Mouse (Mus musculus) cerebellum, adult 2 months (tissue): ENCODE results near the gene Armh3. TPM values are rescaled to one million over a fixed set of nuclear protein-coding genes. Genes with fewer than 3 reads are reported as not detected.

ENCODE experiments used
- DNase-seq, 2 experiments: peaks; one replicate each; pipeline ENCODE4 v3.0.0; 2021
- H3K27ac ChIP-seq: fragments of 200-500 bp; 2 replicates; pipeline ENCODE4 v1.5.1; 2012; ENCODE audit warnings: low read length, control low read depth, inconsistent platforms; ENCODE audit not compliant: insufficient read depth
- H3K27me3 ChIP-seq: fragments of 200-500 bp; 2 replicates; pipeline ENCODE4 v1.6.1; 2012; ENCODE audit warnings: inconsistent platforms, mild to moderate bottlenecking, low read length, moderate library complexity; ENCODE audit not compliant: control insufficient read depth, insufficient read depth
- H3K4me1 ChIP-seq: fragments of 200-500 bp; 2 replicates; pipeline ENCODE4 v1.6.1; 2011; ENCODE audit warnings: low read length; ENCODE audit not compliant: control insufficient read depth, insufficient read depth
- H3K4me3 ChIP-seq: fragments of 200-500 bp; replicated peaks from 2 replicates; pipeline ENCODE3; 2011; ENCODE audit warnings: mild to moderate bottlenecking, low read depth, low read length, control low read depth; ENCODE audit not compliant: insufficient read depth
- CTCF ChIP-seq: fragments of 200-500 bp; IDR thresholded peaks from 2 replicates; pipeline ENCODE4 v1.5.1; 2011; ENCODE audit warnings: low read depth, mild to moderate bottlenecking, control low read depth, low read length, moderate library complexity, borderline replicate concordance; ENCODE audit not compliant: insufficient read depth
- POLR2A ChIP-seq: fragments of 200-500 bp; IDR thresholded peaks from 2 replicates; pipeline ENCODE4 v1.6.1; 2011; ENCODE audit warnings: low read length, control low read depth, borderline replicate concordance; ENCODE audit not compliant: insufficient read depth
- WGBS: fragments of 180-500 bp; shearing (Covaris S2); methylation state at CpG from one replicate; pipeline ENCODE4 v1.1.7; 2018; 5-methylcytosine and 5-hydroxymethylcytosine counted together
- polyA plus RNA-seq: library from polyadenylated mRNA; depleted of rRNA; stranded (reverse); fragments of >200 nt; gene quantifications from 2 replicates; pipeline ENCODE4 v1.2.3, GENCODE M21; 2012

The Armh3 gene
- polyA plus RNA-seq, 1 experiment: 18.2 TPM

DNA sequence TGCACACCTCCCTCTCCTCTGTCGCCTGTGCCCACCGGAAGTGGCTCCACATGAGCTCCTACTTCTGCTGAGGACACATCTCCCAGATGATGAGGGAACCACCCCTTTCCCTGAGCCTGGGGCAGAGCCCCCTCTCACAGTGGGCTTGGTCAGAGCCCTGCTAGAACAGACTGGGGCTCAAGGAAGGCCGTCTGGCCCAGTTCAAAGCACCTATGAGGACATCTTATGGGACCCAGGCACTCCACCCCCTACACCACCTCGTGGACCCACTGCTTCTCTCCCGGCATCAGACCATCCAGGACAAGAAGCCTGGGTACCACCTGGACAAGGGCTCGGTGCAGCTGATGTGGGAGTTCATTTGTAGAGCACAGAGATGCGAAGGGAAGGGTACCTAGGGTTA is 7.4 kb upstream of the Armh3 start:
- TF ChIP-seq POLR2A: no peak
- TF ChIP-seq CTCF: no peak
- Histone ChIP-seq H3K4me1 (peaks cover 18% of the 10 kb centered on the region), H3K4me3 (no peak overlapping the region), H3K27ac (no peak overlapping the region), H3K27me3 (no peaks in the 10 kb centered on the region)
- DNase-seq: peak in 1 of 2 experiments; percentile 15
- 63% methylated on average over 7 of the region's 7 CpGs for WGBS

GRCm38 (mm10) chr19:46004814-46005466 is 6.7 kb upstream of the Armh3 start:
- Histone ChIP-seq H3K4me3 (no peak overlapping the region), H3K27me3 (no peaks in the 10 kb centered on the region), H3K27ac (no peak overlapping the region), H3K4me1 (peaks cover 18% of the 10 kb centered on the region)
- TF ChIP-seq POLR2A (no peak), CTCF (no peak)
- 54% methylated on average over 17 of the region's 17 CpGs for WGBS
- peak in 1 of 2 experiments; percentile 13 for DNase-seq

DNA sequence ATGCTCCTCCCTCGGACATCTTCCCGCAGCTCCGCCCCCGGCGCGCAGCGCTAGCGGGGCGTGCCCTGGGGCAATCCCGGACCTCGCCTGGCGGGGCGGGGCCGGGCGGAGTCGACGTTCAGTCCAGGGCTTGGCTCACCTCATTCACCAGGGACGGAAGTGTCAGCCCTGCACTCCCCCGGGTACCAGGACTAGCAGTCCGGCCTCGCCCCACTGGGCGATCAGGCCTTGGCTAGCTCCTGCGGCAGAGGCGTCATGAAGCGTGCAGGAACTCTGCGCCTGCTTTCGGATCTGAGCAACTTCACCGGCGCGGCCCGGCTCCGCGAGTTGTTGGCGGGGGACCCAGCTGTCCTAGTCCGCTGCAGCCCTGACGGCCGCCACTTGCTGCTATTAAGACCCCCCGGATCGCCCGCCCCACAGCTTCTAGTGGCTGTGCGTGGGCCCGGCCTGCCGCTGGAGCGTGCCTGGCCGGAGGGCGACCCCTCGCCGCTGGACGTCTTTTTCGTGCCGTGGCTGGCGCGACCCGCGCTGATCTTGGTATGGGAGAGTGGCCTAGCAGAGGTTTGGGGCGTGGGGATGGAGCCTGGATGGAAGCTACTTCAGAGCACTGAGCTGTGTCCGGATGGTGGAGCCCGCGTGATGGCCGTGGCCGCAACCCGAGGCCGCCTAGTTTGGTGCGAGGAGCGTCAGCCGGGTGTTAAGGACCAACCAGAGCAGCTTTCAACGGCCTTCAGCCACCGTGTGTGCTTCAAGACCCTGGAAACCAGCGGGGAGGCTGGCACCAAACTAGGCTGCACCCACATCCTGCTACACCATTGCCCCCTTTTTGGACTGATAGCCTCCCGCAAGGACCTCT is 5.3 kb upstream of the Armh3 start, which contains the start of gene Hps6:
Gene Hps6, plus strand, starts transcription at position 138 of the 856 bp plus-strand sequence.
- H3K4me3 ChIP-seq: peak within 1 kb of the TSS; percentile 69
- peak; percentile 87 to 91 for DNase-seq
- peak; percentile 67 for TF ChIP-seq POLR2A
- TF ChIP-seq CTCF: no peak
- 2% methylated on average over 70 of the region's 70 CpGs for WGBS
- H3K27me3 ChIP-seq: no peaks in the 10 kb centered on the region
- peaks cover 18% of the 10 kb centered on the region for H3K4me1 ChIP-seq
- H3K27ac ChIP-seq: peak within 1 kb of the TSS; percentile 15; the same call in 1 of the 2 replicates

GRCm38 (mm10) chr19:46002279-46002678 is 4.0 kb upstream of the Armh3 start:
- Histone ChIP-seq H3K4me1 (peaks cover 18% of the 10 kb centered on the region), H3K27ac (no peak overlapping the region), H3K27me3 (no peaks in the 10 kb centered on the region), H3K4me3 (no peak overlapping the region)
- TF ChIP-seq POLR2A (no peak), CTCF (no peak)
- DNase-seq: no peak
- WGBS: 80% methylated on average over 9 of the region's 9 CpGs

- Histone ChIP-seq H3K4me1 (0 out of 2 replicates have a peak, but pooled peaks cover 3% of the 10 kb centered on the region), H3K27ac (no peak overlapping the region), H3K27me3 (no peaks in the 10 kb centered on the region), H3K4me3 (no peak overlapping the region)
- TF ChIP-seq POLR2A (no peak), CTCF (no peak)
- no peak for DNase-seq
- WGBS: 68% methylated on average over 1 of the region's 1 CpGs
These were observed 1.1 kb upstream of the Armh3 start for GRCm38 (mm10) chr19:45999378-45999777.

- H3K4me3 ChIP-seq: peak overlapping the region; percentile 76
- H3K27ac ChIP-seq: no peak overlapping the region
- H3K27me3 ChIP-seq: no peaks in the 10 kb centered on the region
- 5% methylated on average over 8 of the region's 8 CpGs for WGBS
- DNase-seq: no peak
- no peaks in the 10 kb centered on the region for H3K4me1 ChIP-seq
- no peak for TF ChIP-seq POLR2A
- TF ChIP-seq CTCF: no peak
These were observed 468 bp upstream of the Armh3 start for GRCm38 (mm10) chr19:45998694-45999217.

- Histone ChIP-seq H3K27me3 (no peaks in the 10 kb centered on the region), H3K4me3 (peak overlapping the region; percentile 76), H3K27ac (no peak overlapping the region), H3K4me1 (no peaks in the 10 kb centered on the region)
- 55% methylated on average over 5 of the region's 5 CpGs for WGBS
- DNase-seq: no peak
- TF ChIP-seq POLR2A: no peak
- TF ChIP-seq CTCF: no peak
These were observed 923 bp downstream of the Armh3 start for GRCm38 (mm10) chr19:45997365-45997764.
